Mouse (Mus musculus) CH12.LX (cell line): ENCODE results near the gene Anapc15. TPM values are rescaled to one million over a fixed set of nuclear protein-coding genes. Genes with fewer than 3 reads are reported as not detected.

Experiments
- DNase-seq: peaks from one replicate; pipeline ENCODE4 v3.0.0-alpha.2; 2013; ENCODE audit errors: extremely low read depth
- H3K27ac ChIP-seq: 2 replicates; pipeline ENCODE4 v1.5.1; 2012; ENCODE audit warnings: low read depth, mild to moderate bottlenecking, control low read depth, moderate library complexity; ENCODE audit not compliant: insufficient read depth
- H3K27me3 ChIP-seq: replicated peaks from 2 replicates; pipeline ENCODE3; 2012; ENCODE audit warnings: inconsistent platforms
- H3K36me3 ChIP-seq, 2 experiments: replicated peaks in 1 of 2; 2 replicates each; pipeline versions ENCODE3 to v1.6.1; 2012; ENCODE audit warnings: inconsistent platforms in 1 of 2, low read length in 1 of 2, mild to moderate bottlenecking in 1 of 2, mixed read lengths in 1 of 2, moderate library complexity in 1 of 2; ENCODE audit not compliant: control insufficient read depth in 1 of 2, insufficient read depth in 1 of 2
- H3K4me1 ChIP-seq, 2 experiments: 2 replicates each; pipeline ENCODE4 v1.6.1; 2012; ENCODE audit warnings: inconsistent platforms in 1 of 2, moderate library complexity in 1 of 2; ENCODE audit not compliant: insufficient read depth in 2 of 2, control insufficient read depth in 1 of 2
- H3K4me2 ChIP-seq: 2 replicates; pipeline ENCODE4 v1.6.1; 2012; ENCODE audit warnings: low read depth, mild to moderate bottlenecking, control low read depth; ENCODE audit not compliant: poor library complexity, insufficient read depth, severe bottlenecking
- H3K4me3 ChIP-seq, 3 experiments: fragments of 150-350 bp in 1 of 3; sonication (generic) in 1 of 3; replicated peaks in 1 of 3; 2 replicates each; pipeline versions ENCODE3 to v1.5.1; 2011 to 2012; ENCODE audit warnings: low read depth in 2 of 3, low read length in 2 of 3, mild to moderate bottlenecking in 2 of 3, moderate library complexity in 2 of 3, control low read depth in 1 of 3, improper control_type of control experiment in 1 of 3, inconsistent platforms in 1 of 3, mixed read lengths in 1 of 3; ENCODE audit not compliant: poor library complexity in 1 of 3
- H3K79me2 ChIP-seq: replicated peaks from 2 replicates; pipeline ENCODE4 v1.6.1; 2012; ENCODE audit warnings: mild to moderate bottlenecking, moderate library complexity; ENCODE audit not compliant: control insufficient read depth, poor library complexity, insufficient read depth, severe bottlenecking; ENCODE audit errors: extremely low read depth
- H3K9ac ChIP-seq: 2 replicates; pipeline ENCODE4 v1.6.1; 2012; ENCODE audit warnings: low read depth, mild to moderate bottlenecking, control low read depth, moderate library complexity; ENCODE audit not compliant: insufficient read depth
- H3K9me3 ChIP-seq: replicated peaks from 2 replicates; pipeline ENCODE3; 2012; ENCODE audit warnings: low read length, inconsistent platforms, mixed read lengths
- CHD1 ChIP-seq: IDR thresholded peaks from 2 replicates; pipeline ENCODE4 v1.6.1; 2012; ENCODE audit warnings: low read depth, low read length, improper control_type of control experiment, inconsistent platforms
- EP300 ChIP-seq: IDR thresholded peaks from 2 replicates; pipeline ENCODE4 v1.6.1; 2011; ENCODE audit warnings: low read length, improper control_type of control experiment
- ETS1 ChIP-seq: conservative IDR thresholded peaks from 2 replicates; pipeline ENCODE4 v1.6.1; 2012; ENCODE audit warnings: low read depth, mild to moderate bottlenecking, inconsistent platforms, low read length, improper control_type of control experiment, moderate library complexity
- IRF4 ChIP-seq: IDR thresholded peaks from 2 replicates; pipeline ENCODE4 v1.6.1; 2014; ENCODE audit warnings: low read depth, mild to moderate bottlenecking, inconsistent platforms, low read length, improper control_type of control experiment
- JUN ChIP-seq: IDR thresholded peaks from 2 replicates; pipeline ENCODE4 v1.6.1; 2011; ENCODE audit warnings: low read depth, mild to moderate bottlenecking, low read length, improper control_type of control experiment, moderate library complexity; ENCODE audit not compliant: insufficient read depth
- JUND ChIP-seq: conservative IDR thresholded peaks from 2 replicates; pipeline ENCODE4 v1.6.1; 2011; ENCODE audit warnings: low read depth, low read length, improper control_type of control experiment
- MAFK ChIP-seq: IDR thresholded peaks from 2 replicates; pipeline ENCODE4 v1.6.1; 2011; ENCODE audit warnings: low read length, improper control_type of control experiment; ENCODE audit not compliant: insufficient replicate concordance
- MAZ ChIP-seq: IDR thresholded peaks from 2 replicates; pipeline ENCODE4 v1.6.1; 2012; ENCODE audit warnings: low read depth, mild to moderate bottlenecking, inconsistent platforms, low read length, improper control_type of control experiment, moderate library complexity
- MEF2A ChIP-seq: IDR thresholded peaks from 2 replicates; pipeline ENCODE4 v1.6.1; 2014; ENCODE audit warnings: low read depth, mild to moderate bottlenecking, inconsistent platforms, low read length, improper control_type of control experiment, borderline replicate concordance
- MYC ChIP-seq: IDR thresholded peaks from 2 replicates; pipeline ENCODE4 v1.6.1; 2011; ENCODE audit warnings: low read depth, mild to moderate bottlenecking, improper control_type of control experiment, low read length
- NELFE ChIP-seq: IDR thresholded peaks from 2 replicates; pipeline ENCODE4 v1.6.1; 2011; ENCODE audit warnings: low read depth, low read length, improper control_type of control experiment
- NRF1 ChIP-seq: IDR thresholded peaks from 2 replicates; pipeline ENCODE4 v1.6.1; 2014; ENCODE audit warnings: low read depth, mild to moderate bottlenecking, inconsistent platforms, low read length, improper control_type of control experiment, moderate library complexity
- PAX5 ChIP-seq: IDR thresholded peaks from 2 replicates; pipeline ENCODE4 v1.6.1; 2012; ENCODE audit warnings: low read length, inconsistent platforms, mixed read lengths
- POLR2A ChIP-seq: IDR thresholded peaks from 2 replicates; pipeline ENCODE4 v1.6.1; 2011; ENCODE audit warnings: low read depth, mild to moderate bottlenecking, improper control_type of control experiment, low read length
- POLR2AphosphoS2 ChIP-seq: IDR thresholded peaks from 2 replicates; pipeline ENCODE4 v1.6.1; 2011; ENCODE audit warnings: low read depth, low read length, improper control_type of control experiment
- SIN3A ChIP-seq: IDR thresholded peaks from 2 replicates; pipeline ENCODE4 v1.6.1; 2012; ENCODE audit warnings: low read length, improper control_type of control experiment, inconsistent platforms
- SMC3 ChIP-seq: IDR thresholded peaks from 2 replicates; pipeline ENCODE4 v1.6.1; 2011; ENCODE audit warnings: low read depth, low read length, improper control_type of control experiment
- USF1 ChIP-seq: IDR thresholded peaks from 2 replicates; pipeline ENCODE4 v1.6.1; 2014; ENCODE audit warnings: low read depth, mild to moderate bottlenecking, inconsistent platforms, low read length, improper control_type of control experiment
- USF2 ChIP-seq: conservative IDR thresholded peaks from 2 replicates; pipeline ENCODE4 v1.6.1; 2011; ENCODE audit warnings: low read depth, low read length, improper control_type of control experiment
- ZC3H11A ChIP-seq: IDR thresholded peaks from 2 replicates; pipeline ENCODE4 v1.6.1; 2012; ENCODE audit warnings: low read depth, mild to moderate bottlenecking, inconsistent platforms, low read length, improper control_type of control experiment
- ZKSCAN1 ChIP-seq: IDR thresholded peaks from 2 replicates; pipeline ENCODE4 v1.6.1; 2012; ENCODE audit warnings: low read depth, inconsistent platforms, low read length, improper control_type of control experiment, borderline replicate concordance
- ZNF384 ChIP-seq: IDR thresholded peaks from 2 replicates; pipeline ENCODE4 v1.6.1; 2012; ENCODE audit warnings: low read depth, low read length, improper control_type of control experiment, inconsistent platforms
- dilution Hi-C: fragments of 300-500 bp; cut with MboI; formaldehyde crosslinking; loops from 2 replicates; pipeline ENCODE4 v1.14.3; 2020; ENCODE audit warnings: low sequenced_read_pairs; ENCODE audit not compliant: extremely low pct_unique_long_range_greater_than_20kb, extremely low pct_ligation_motif_present
- in situ Hi-C: fragments of 300-500 bp; cut with MboI; formaldehyde crosslinking; loops from 3 replicates; pipeline ENCODE4 v1.14.3; 2019; ENCODE audit warnings: low sequenced_read_pairs, low pct_ligation_motif_present, low pct_unique_long_range_greater_than_20kb, mixed read lengths
- polyA plus RNA-seq: library from polyadenylated mRNA; unstranded; fragments of >175 nt; gene quantifications from 2 replicates; pipeline ENCODE4 v1.2.1, GENCODE M21; 2012; ENCODE audit warnings: low read depth; ENCODE audit not compliant: insufficient read length
- total RNA-seq, 2 experiments: library from RNA; depleted of rRNA; stranded (reverse); fragments of 300-350 nt in 1 of 2; fragments of >200 nt in 1 of 2; gene quantifications; 2 replicates each; pipeline ENCODE4 v1.2.3; 2012 to 2014

Anapc15 gene
- total and polyA plus RNA-seq, 3 experiments = 69.1 to 97.1 (median 90.6) TPM

- Histone ChIP-seq H3K9me3 (peaks cover 26% of the 10 kb centered on the region), H3K9ac (no peak overlapping the region), H3K79me2 (no peaks in the 10 kb centered on the region), H3K4me2 (no peak overlapping the region)
- dilution Hi-C loops = no loop called here
- in situ Hi-C loops = no loop called here
- TF ChIP-seq PAX5 (no peak), MEF2A (no peak), USF2 (no peak), ZNF384 (no peak), JUN (no peak), SMC3 (no peak), CHD1 (no peak), NELFE (no peak), ZC3H11A (no peak), ETS1 (no peak), POLR2A (no peak), MAZ (no peak), MAFK (no peak), JUND (no peak), SIN3A (no peak), EP300 (no peak), ZKSCAN1 (no peak)
- TF ChIP-seq, all 38 proteins: peak for 0
- DNase-seq = no peak
- H3K27me3 ChIP-seq = no peaks in the 10 kb centered on the region
- peaks cover 42 to 67% of the 10 kb centered on the region in 2 experiments for H3K36me3 ChIP-seq
- no peak overlapping the region for H3K27ac ChIP-seq
- no peaks in the 10 kb centered on the region for H3K4me1 ChIP-seq
- H3K4me3 ChIP-seq = no peak overlapping the region
These were observed 40.4 kb upstream of the Anapc15 start for GRCm38 (mm10) chr7:101822836-101823757.

GRCm38 (mm10) chr7:101823758-101824630 is 39.5 kb upstream of the Anapc15 start:
- Histone ChIP-seq H3K79me2 (no peaks in the 10 kb centered on the region), H3K36me3 (peaks cover 50 to 76% of the 10 kb centered on the region in 2 experiments), H3K4me2 (no peak overlapping the region), H3K9ac (no peak overlapping the region), H3K4me1 (no peaks in the 10 kb centered on the region), H3K9me3 (peaks cover 26% of the 10 kb centered on the region), H3K27me3 (no peaks in the 10 kb centered on the region), H3K4me3 (no peak overlapping the region), H3K27ac (no peak overlapping the region)
- TF ChIP-seq MYC = no peak
- TF ChIP-seq USF2 = no peak
- no peak for TF ChIP-seq POLR2AphosphoS2
- TF ChIP-seq USF1 = no peak
- TF ChIP-seq IRF4 = no peak
- TF ChIP-seq SMC3 = no peak
- TF ChIP-seq ZC3H11A = no peak
- TF ChIP-seq MEF2A = no peak
- no peak for TF ChIP-seq NRF1
- TF ChIP-seq CHD1 = no peak
- DNase-seq = no peak
- dilution Hi-C loops = no loop called here
- in situ Hi-C loops = no loop called here
